Mouse (Mus musculus) myocyte (in vitro differentiated cells): ENCODE results near the gene Nrip1.

Source experiments
- CEBPB ChIP-seq: IDR thresholded peaks from 2 replicates; pipeline ENCODE4 v1.6.1; 2011; ENCODE audit warnings: mild to moderate bottlenecking, moderate library complexity; ENCODE audit not compliant: poor library complexity, insufficient read depth, severe bottlenecking
- E2F4 ChIP-seq: IDR thresholded peaks from one replicate; pipeline ENCODE4 v1.6.1; 2011; ENCODE audit warnings: mild to moderate bottlenecking, control low read depth, moderate library complexity; ENCODE audit not compliant: insufficient read depth
- MAX ChIP-seq: IDR thresholded peaks from one replicate; pipeline ENCODE4 v1.6.1; 2011; ENCODE audit warnings: low read depth, mild to moderate bottlenecking, control low read depth
- MYOD1 ChIP-seq, 3 experiments: IDR thresholded peaks; one replicate each; pipeline ENCODE4 v1.6.1; 2011; ENCODE audit warnings: control low read depth in 2 of 3, low read depth in 2 of 3, mild to moderate bottlenecking in 2 of 3, moderate library complexity in 1 of 3; ENCODE audit not compliant: insufficient read length in 2 of 3, control insufficient read depth in 1 of 3
- MYOG ChIP-seq, 3 experiments: IDR thresholded peaks; one replicate each; pipeline ENCODE4 v1.6.1; 2011; ENCODE audit warnings: control low read depth in 2 of 3, low read depth in 2 of 3, mild to moderate bottlenecking in 2 of 3; ENCODE audit not compliant: insufficient read length in 2 of 3, control insufficient read depth in 1 of 3, insufficient read depth in 1 of 3
- POLR2A ChIP-seq: IDR thresholded peaks from one replicate; pipeline ENCODE4 v1.6.1; 2011; ENCODE audit warnings: low read depth, mild to moderate bottlenecking, control low read depth, moderate library complexity; ENCODE audit not compliant: insufficient read length
- POLR2AphosphoS2 ChIP-seq: IDR thresholded peaks from one replicate; pipeline ENCODE4 v1.6.1; 2011; ENCODE audit warnings: low read depth, control low read depth; ENCODE audit not compliant: insufficient read length
- SRF ChIP-seq: IDR thresholded peaks from one replicate; pipeline ENCODE4 v1.6.1; 2011; ENCODE audit warnings: low read depth; ENCODE audit not compliant: control insufficient read depth, insufficient read length
- TCF12 ChIP-seq: IDR thresholded peaks from one replicate; pipeline ENCODE4 v1.6.1; 2011; ENCODE audit warnings: mild to moderate bottlenecking, control low read depth; ENCODE audit not compliant: poor library complexity, insufficient read depth, severe bottlenecking
- TCF3 ChIP-seq: IDR thresholded peaks from one replicate; pipeline ENCODE4 v1.6.1; 2011; ENCODE audit warnings: low read depth, control low read depth; ENCODE audit not compliant: insufficient read length
- USF1 ChIP-seq: IDR thresholded peaks from one replicate; pipeline ENCODE4 v1.6.1; 2011; ENCODE audit warnings: low read depth, mild to moderate bottlenecking, control low read depth, moderate library complexity

DNA sequence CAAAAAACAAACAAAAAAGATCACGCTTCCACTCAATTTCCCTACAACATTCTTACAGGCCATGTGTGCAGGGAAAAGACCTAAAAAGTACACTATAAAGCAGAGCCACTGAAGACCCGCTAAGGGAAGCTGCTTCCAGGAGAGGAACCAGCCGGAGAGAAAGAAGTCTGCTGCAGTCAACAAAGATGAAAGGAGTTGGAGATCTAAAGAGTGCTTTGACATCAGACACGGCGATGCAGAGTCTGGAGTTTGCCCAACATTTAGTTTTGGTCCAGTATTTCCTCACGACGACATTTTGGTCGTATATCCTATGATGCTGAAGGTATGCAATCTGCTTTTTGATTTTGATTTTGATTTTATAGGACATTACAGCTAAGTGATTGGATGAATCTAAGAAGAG is 63.3 kb downstream of the Nrip1 start:
- TF ChIP-seq MAX = no peak
- no peak for TF ChIP-seq POLR2A
- no peak for TF ChIP-seq CEBPB
- no peak for TF ChIP-seq TCF12
- TF ChIP-seq E2F4 = no peak
- no peak for TF ChIP-seq POLR2AphosphoS2
- no peak for TF ChIP-seq TCF3
- no peak for TF ChIP-seq MYOG (IDR thresholded peaks at IDR 0.05; ENCODE audit: control insufficient read depth in 1 of 3, insufficient read depth in 1 of 3, insufficient read length in 2 of 3, low read depth in 2 of 3)
- no peak for TF ChIP-seq MYOD1 (IDR thresholded peaks at IDR 0.05; ENCODE audit: control insufficient read depth in 1 of 3, insufficient read length in 2 of 3, low read depth in 2 of 3)
- TF ChIP-seq SRF = no peak
- no peak for TF ChIP-seq USF1
